Mouse (Mus musculus) liver, adult 2 months (tissue): Measurements from ENCODE around the gene Skap1. TPM values are rescaled to one million over a fixed set of nuclear protein-coding genes. Genes with fewer than 3 reads are reported as not detected.

Source experiments
- DNase-seq: peaks from one replicate; pipeline ENCODE4 v3.0.0-alpha.2; 2011; ENCODE audit warnings: low read depth, low spot score; ENCODE audit errors: extremely low read depth
- H3K27ac ChIP-seq: fragments of 200-500 bp; replicated peaks from 2 replicates; pipeline ENCODE4 v1.5.1; 2012; ENCODE audit warnings: low read depth, mild to moderate bottlenecking, control low read depth, inconsistent platforms, low read length; ENCODE audit not compliant: insufficient read depth
- H3K27me3 ChIP-seq: fragments of 200-500 bp; 2 replicates; pipeline ENCODE4 v1.6.1; 2012; ENCODE audit warnings: mild to moderate bottlenecking, moderate library complexity, low read length, inconsistent platforms; ENCODE audit not compliant: control insufficient read depth, insufficient read depth
- H3K36me3 ChIP-seq: fragments of 200-500 bp; 2 replicates; pipeline ENCODE4 v1.6.1; 2012; ENCODE audit warnings: low read length, inconsistent platforms; ENCODE audit not compliant: control insufficient read depth, insufficient read depth
- H3K4me1 ChIP-seq: fragments of 200-500 bp; 2 replicates; pipeline ENCODE4 v1.6.1; 2011; ENCODE audit warnings: low read length; ENCODE audit not compliant: control insufficient read depth, insufficient read depth
- H3K4me3 ChIP-seq: fragments of 200-500 bp; 2 replicates; pipeline ENCODE4 v1.5.1; 2011; ENCODE audit warnings: low read depth, mild to moderate bottlenecking, control low read depth, low read length, moderate library complexity; ENCODE audit not compliant: insufficient read depth
- H3K79me2 ChIP-seq: fragments of 200-500 bp; 2 replicates; pipeline ENCODE4 v1.6.1; 2012; ENCODE audit warnings: inconsistent platforms, mild to moderate bottlenecking, low read length, moderate library complexity; ENCODE audit not compliant: control insufficient read depth, insufficient read depth
- H3K9ac ChIP-seq: fragments of 200-500 bp; 2 replicates; pipeline ENCODE4 v1.6.1; 2012; ENCODE audit warnings: low read depth, mild to moderate bottlenecking, control low read depth, inconsistent platforms, low read length
- CTCF ChIP-seq: fragments of 200-500 bp; IDR thresholded peaks from 2 replicates; pipeline ENCODE4 v1.5.1; 2011; ENCODE audit warnings: low read depth, low read length, control low read depth
- POLR2A ChIP-seq: fragments of 200-500 bp; IDR thresholded peaks from 2 replicates; pipeline ENCODE4 v1.6.1; 2011; ENCODE audit warnings: low read length, control low read depth; ENCODE audit not compliant: insufficient read depth; ENCODE audit errors: extremely low read depth
- WGBS: fragments of 180-500 bp; shearing (Covaris S2); methylation state at CpG from one replicate; pipeline ENCODE4 v1.1.7; 2018; 5-methylcytosine and 5-hydroxymethylcytosine counted together
- polyA plus RNA-seq: library from polyadenylated mRNA; depleted of rRNA; stranded (reverse); fragments of >200 nt; gene quantifications from 2 replicates; pipeline ENCODE4 v1.2.3, GENCODE M21; 2012
- total RNA-seq: library from RNA; depleted of rRNA; stranded (reverse); fragments of >200 nt; gene quantifications from 2 replicates; pipeline ENCODE4 v1.2.3, GENCODE M21; 2014

Skap1 gene
- total and polyA plus RNA-seq, 2 experiments, result 0.40 to 0.92 TPM

- no peaks in the 10 kb centered on the region for H3K27me3 ChIP-seq
- no peaks in the 10 kb centered on the region for H3K79me2 ChIP-seq
- H3K27ac ChIP-seq, result no peak overlapping the region
- TF ChIP-seq POLR2A, result no peak
- no peak for TF ChIP-seq CTCF
- 25% methylated on average over 2 of the region's 2 CpGs for WGBS
- DNase-seq, result peak; percentile 86
- H3K4me1 ChIP-seq, result 0 out of 2 replicates have a peak, but pooled peaks cover 1% of the 10 kb centered on the region
- no peak overlapping the region for H3K9ac ChIP-seq
- H3K4me3 ChIP-seq, result no peak overlapping the region
- H3K36me3 ChIP-seq, result no peaks in the 10 kb centered on the region
Measured at GRCm38 (mm10) chr11:96429062-96429461, 35.3 kb upstream of the Skap1 start.

DNA sequence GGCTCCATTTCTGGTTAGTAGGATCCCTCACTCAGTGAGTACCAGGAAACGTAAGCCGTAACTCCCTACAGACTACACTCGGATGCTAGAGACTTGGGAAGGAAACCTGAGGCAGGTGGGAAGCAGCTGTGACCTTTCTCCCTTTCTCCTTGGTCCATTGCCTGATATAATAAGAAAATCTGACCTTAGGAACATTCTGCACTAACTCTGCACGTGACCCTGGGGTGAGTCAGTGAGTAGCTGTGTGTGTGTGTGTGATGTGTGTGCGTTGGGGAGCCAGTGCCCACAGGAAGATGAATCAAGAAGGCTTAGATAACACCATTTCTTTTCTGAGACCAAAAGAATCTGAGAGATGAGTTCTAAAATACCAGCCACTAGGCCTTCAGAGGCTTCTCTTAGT is 34.5 kb upstream of the Skap1 start:
- Histone ChIP-seq H3K4me3 (no peak overlapping the region), H3K27me3 (no peaks in the 10 kb centered on the region), H3K36me3 (no peaks in the 10 kb centered on the region), H3K27ac (no peak overlapping the region), H3K9ac (no peak overlapping the region), H3K79me2 (no peaks in the 10 kb centered on the region), H3K4me1 (0 out of 2 replicates have a peak, but pooled peaks cover 1% of the 10 kb centered on the region)
- TF ChIP-seq CTCF, result no peak
- TF ChIP-seq POLR2A, result no peak
- WGBS, result 69% methylated on average over 5 of the region's 5 CpGs
- DNase-seq, result no peak

DNA sequence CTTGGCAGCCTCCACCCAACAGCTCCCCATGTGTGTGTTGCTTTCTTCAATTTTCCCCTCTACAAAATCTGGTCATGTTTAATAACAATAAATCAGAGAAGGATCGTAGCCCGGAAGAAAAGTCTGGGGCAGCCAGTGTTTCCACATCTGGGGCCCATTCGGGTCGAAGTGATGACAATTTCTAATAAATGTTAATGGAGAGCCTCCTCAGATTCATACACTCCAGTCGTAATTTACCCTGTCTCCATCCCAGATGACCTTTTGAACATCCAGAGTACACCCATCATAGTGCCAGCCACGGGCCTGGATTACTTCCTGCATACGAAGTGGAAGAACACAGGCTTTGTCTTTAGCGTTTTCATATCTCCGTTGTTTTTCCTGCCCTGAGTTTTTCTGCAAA is 32.5 kb upstream of the Skap1 start:
- no peak overlapping the region for H3K27ac ChIP-seq
- no peak for TF ChIP-seq POLR2A
- no peak for TF ChIP-seq CTCF
- H3K9ac ChIP-seq, result no peak overlapping the region
- no peak for DNase-seq
- H3K27me3 ChIP-seq, result no peaks in the 10 kb centered on the region
- H3K36me3 ChIP-seq, result no peaks in the 10 kb centered on the region
- H3K4me3 ChIP-seq, result no peak overlapping the region
- H3K79me2 ChIP-seq, result no peaks in the 10 kb centered on the region
- 0 out of 2 replicates have a peak, but pooled peaks cover 1% of the 10 kb centered on the region for H3K4me1 ChIP-seq
- 75% methylated on average over 9 of the region's 9 CpGs for WGBS

DNA sequence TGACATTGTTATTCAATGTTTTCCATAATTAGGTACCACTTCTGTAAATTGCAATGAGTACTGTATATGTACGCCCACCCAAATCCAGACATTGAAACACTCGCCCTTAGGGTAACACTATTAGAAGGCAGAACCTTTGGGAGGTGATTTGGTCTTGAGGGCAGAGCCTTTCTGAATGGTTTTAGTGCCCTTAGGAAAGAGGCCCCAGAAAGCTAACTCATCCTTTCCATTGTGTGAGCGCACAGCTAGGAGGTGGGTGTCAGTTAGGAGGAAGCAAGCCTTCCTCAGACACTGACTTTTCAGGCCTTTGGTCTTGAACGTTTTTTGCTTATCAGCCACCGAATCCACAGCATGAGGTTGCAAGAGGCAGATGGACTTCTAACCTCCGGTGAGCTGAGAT is 29.5 kb upstream of the Skap1 start:
- H3K27me3 ChIP-seq, result no peaks in the 10 kb centered on the region
- no peaks in the 10 kb centered on the region for H3K36me3 ChIP-seq
- no peak overlapping the region for H3K4me3 ChIP-seq
- TF ChIP-seq POLR2A (no peak), CTCF (no peak)
- no peaks in the 10 kb centered on the region for H3K4me1 ChIP-seq
- no peak overlapping the region for H3K9ac ChIP-seq
- 70% methylated on average over 6 of the region's 6 CpGs for whole genome bisulfite sequencing
- DNase-seq, result no peak
- no peak overlapping the region for H3K27ac ChIP-seq
- H3K79me2 ChIP-seq, result no peaks in the 10 kb centered on the region

GRCm38 (mm10) chr11:96436525-96436924 is 27.9 kb upstream of the Skap1 start:
- Histone ChIP-seq H3K27me3 (no peaks in the 10 kb centered on the region), H3K79me2 (no peaks in the 10 kb centered on the region), H3K4me3 (no peak overlapping the region), H3K27ac (no peak overlapping the region), H3K4me1 (no peaks in the 10 kb centered on the region), H3K9ac (no peak overlapping the region), H3K36me3 (no peaks in the 10 kb centered on the region)
- TF ChIP-seq POLR2A (no peak), CTCF (no peak)
- no peak for DNase-seq
- 68% methylated on average over 7 of the region's 7 CpGs for WGBS

DNA sequence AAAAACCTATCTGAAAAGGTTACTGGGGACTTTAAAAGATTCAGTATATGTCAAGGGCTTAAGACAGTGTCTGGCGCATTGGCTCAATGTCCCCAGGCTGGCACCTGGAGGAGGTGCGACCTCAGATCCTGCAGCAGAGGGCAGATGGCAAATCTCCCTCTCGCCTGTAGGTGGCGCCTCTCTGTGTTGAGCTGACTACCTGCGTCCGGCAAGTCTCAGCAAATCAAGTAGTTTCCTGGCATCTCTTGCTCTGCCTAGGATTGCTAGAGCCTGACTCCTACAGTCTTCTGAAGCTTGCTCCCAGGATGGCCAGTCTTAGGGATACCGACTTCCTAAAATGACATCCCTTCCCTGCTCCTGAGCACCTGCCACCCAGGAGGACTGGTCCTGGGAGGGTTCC is 25.6 kb upstream of the Skap1 start:
- Histone ChIP-seq H3K4me3 (no peak overlapping the region), H3K36me3 (no peaks in the 10 kb centered on the region), H3K9ac (no peak overlapping the region), H3K79me2 (no peaks in the 10 kb centered on the region), H3K27ac (no peak overlapping the region), H3K27me3 (no peaks in the 10 kb centered on the region), H3K4me1 (no peaks in the 10 kb centered on the region)
- 8% methylated on average over 7 of the region's 7 CpGs for WGBS
- DNase-seq, result peak; percentile 27
- no peak for TF ChIP-seq POLR2A
- peak; percentile 93 for TF ChIP-seq CTCF
